Mouse (Mus musculus) B cell, adult 2 months (primary cell): ENCODE measurements at regions not wholly inside any gene's neighbourhood (a gene's known extent, or its start where the extent isn't known, plus 50 kb on each side); places are given as distances from the start of the nearest gene placed in this dataset.

Source experiments
- DNase-seq, 2 experiments: peaks; one replicate each; pipeline ENCODE4 v3.0.0; 2022

- no peak for DNase-seq
Observed at GRCm38 (mm10) chr16:78877941-78878340, 52.8 kb upstream of the Chodl start.

GRCm38 (mm10) chr16:78859006-78859405 lies 71.7 kb upstream of the Chodl start:
- no peak for DNase-seq

- DNase-seq, result no peak
Observed at GRCm38 (mm10) chr16:78830957-78831356, 99.8 kb upstream of the Chodl start.

GRCm38 (mm10) chr16:78827739-78828138 lies 103.0 kb upstream of the Chodl start:
- DNase-seq, result no peak

GRCm38 (mm10) chr16:78790064-78790463 lies 140.7 kb upstream of the Chodl start:
- no peak for DNase-seq

- no peak for DNase-seq
Observed at GRCm38 (mm10) chr16:78759226-78759625, 171.5 kb upstream of the Chodl start.

- no peak for DNase-seq
Observed at GRCm38 (mm10) chr16:78737902-78738301, 161.4 kb upstream of the D16Ertd472e start.

- DNase-seq, result no peak
Observed at GRCm38 (mm10) chr16:78730583-78731501, 154.3 kb upstream of the D16Ertd472e start.

GRCm38 (mm10) chr16:78725541-78725940 lies 149.0 kb upstream of the D16Ertd472e start:
- DNase-seq, result no peak

GRCm38 (mm10) chr16:78709943-78710342 lies 133.4 kb upstream of the D16Ertd472e start:
- no peak for DNase-seq

GRCm38 (mm10) chr16:78707566-78707965 lies 131.1 kb upstream of the D16Ertd472e start:
- no peak for DNase-seq

GRCm38 (mm10) chr16:78707165-78707564 lies 130.7 kb upstream of the D16Ertd472e start:
- DNase-seq, result no peak

- no peak for DNase-seq
Observed at GRCm38 (mm10) chr16:78697514-78698209, 121.2 kb upstream of the D16Ertd472e start.

- DNase-seq, result no peak
Observed at GRCm38 (mm10) chr16:78688251-78688650, 111.7 kb upstream of the D16Ertd472e start.

GRCm38 (mm10) chr16:78685160-78685559 lies 108.7 kb upstream of the D16Ertd472e start:
- no peak for DNase-seq

GRCm38 (mm10) chr16:78684031-78684430 lies 107.5 kb upstream of the D16Ertd472e start:
- DNase-seq, result no peak

GRCm38 (mm10) chr16:78661126-78661525 lies 84.6 kb upstream of the D16Ertd472e start:
- DNase-seq, result no peak

- DNase-seq, result no peak
Observed at GRCm38 (mm10) chr16:78644710-78645109, 68.2 kb upstream of the D16Ertd472e start.

GRCm38 (mm10) chr16:78641717-78642116 lies 65.2 kb upstream of the D16Ertd472e start:
- DNase-seq, result no peak

GRCm38 (mm10) chr16:78641205-78641604 lies 64.7 kb upstream of the D16Ertd472e start:
- no peak for DNase-seq

- DNase-seq, result no peak
Observed at GRCm38 (mm10) chr16:78637452-78637851, 60.9 kb upstream of the D16Ertd472e start.

GRCm38 (mm10) chr16:78637015-78637414 lies 60.5 kb upstream of the D16Ertd472e start:
- no peak for DNase-seq

- no peak for DNase-seq
Observed at GRCm38 (mm10) chr16:78635774-78636173, 59.3 kb upstream of the D16Ertd472e start.

- DNase-seq, result peak; percentile 72 to 75
Observed at GRCm38 (mm10) chr16:78635257-78635656, 58.7 kb upstream of the D16Ertd472e start.
